Mouse (Mus musculus): ENCODE results near the gene Ptges. TPM values are rescaled to one million over a fixed set of nuclear protein-coding genes. Genes with fewer than 3 reads are reported as not detected.

Ptges gene
- total RNA-seq, 2 experiments from 2014 or later = 23.9 to 63.5 TPM

- no peak for DNase-seq (ENCODE audit: low spot score in 2 of 2)
Observed at GRCm38 (mm10) chr2:30902256-30902655, 27.4 kb downstream of the Ptges start.

GRCm38 (mm10) chr2:30901646-30902160 lies 28.0 kb downstream of the Ptges start:
- DNase-seq (ENCODE audit: low spot score in 2 of 2) = no peak

DNA sequence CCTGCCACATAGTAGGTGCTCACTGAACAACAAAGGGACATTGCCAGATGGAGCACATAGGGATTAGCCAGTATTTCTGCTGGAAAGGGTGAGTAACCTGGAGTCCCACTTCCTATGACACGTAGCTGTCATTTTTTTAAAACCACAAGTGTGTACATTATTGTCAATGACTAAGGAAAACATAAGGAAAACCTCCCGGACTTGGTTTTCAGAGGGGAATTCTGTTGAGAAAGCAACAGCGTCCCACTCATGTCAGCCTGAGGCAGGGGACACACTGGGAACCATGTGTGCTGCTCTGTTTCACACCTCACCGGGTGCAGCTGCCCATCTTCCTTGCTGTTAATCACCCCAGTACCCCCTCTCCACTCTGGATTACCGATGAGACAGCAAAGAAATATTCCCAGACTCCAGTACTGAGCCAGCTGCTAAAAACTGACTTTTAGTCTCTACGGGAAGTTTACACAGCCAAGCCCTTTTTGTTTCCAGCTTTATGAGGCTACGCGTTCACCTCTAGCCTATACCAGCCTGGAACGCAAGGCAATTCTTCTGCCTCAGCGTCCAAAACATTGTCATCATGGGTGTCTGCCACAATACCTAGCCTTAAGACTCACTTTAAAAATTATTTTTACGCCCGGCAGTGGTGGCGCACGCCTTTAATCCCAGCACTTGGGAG lies 30.1 kb downstream of the Ptges start:
- DNase-seq (ENCODE audit: low spot score in 2 of 2) = no peak

DNA sequence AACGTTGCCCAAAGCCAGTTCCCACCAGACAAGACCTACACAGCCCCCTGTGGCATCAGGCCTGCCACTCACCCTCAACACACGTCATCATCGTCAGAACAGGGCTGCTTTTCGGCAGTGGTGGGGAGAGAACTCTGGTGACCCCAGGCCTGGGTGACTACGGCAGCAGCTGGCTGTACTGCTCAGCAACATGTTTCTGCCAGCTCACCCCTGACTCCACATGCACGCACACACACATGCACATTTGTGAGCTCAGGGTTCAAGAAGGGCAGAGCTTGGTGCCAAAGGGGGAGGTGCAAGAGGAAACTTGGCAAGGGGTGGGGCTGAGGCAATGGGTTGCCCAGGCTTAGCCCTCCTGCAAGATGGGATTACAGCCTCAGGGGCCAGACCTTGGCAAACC lies 32.4 kb downstream of the Ptges start:
- DNase-seq (ENCODE audit: low spot score in 2 of 2) = no peak

- no peak for DNase-seq (ENCODE audit: low spot score in 2 of 2)
Observed at GRCm38 (mm10) chr2:30893946-30894345, 35.7 kb downstream of the Ptges start.

GRCm38 (mm10) chr2:30893399-30893798 lies 36.3 kb downstream of the Ptges start:
- DNase-seq (ENCODE audit: low spot score in 2 of 2) = no peak

DNA sequence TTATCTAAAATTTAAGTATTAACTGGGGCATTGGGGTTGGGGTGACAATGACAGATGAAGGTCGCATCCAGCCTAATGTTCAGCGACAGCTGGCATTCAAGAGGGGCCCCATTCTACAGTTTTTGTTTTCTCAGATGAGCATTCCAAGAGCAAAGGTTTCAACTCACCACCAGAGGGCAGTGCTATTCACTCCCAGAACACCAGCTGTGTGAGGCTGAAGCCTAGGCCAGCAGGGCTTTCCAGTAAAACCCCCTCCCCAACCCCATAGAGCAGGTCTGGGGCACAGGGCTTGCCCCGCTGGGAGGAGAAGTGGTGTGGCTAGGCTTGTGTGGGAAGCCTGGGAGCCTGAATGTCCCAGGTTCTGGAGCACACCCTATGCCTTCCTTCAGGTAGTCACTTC lies 38.7 kb downstream of the Ptges start:
- DNase-seq (ENCODE audit: low spot score in 2 of 2) = peak; percentile 43 to 44

- no peak for DNase-seq (ENCODE audit: low spot score in 2 of 2)
Observed at GRCm38 (mm10) chr2:30885453-30886163, 44.1 kb downstream of the Ptges start.

- DNase-seq (ENCODE audit: low spot score in 2 of 2) = no peak
Observed at GRCm38 (mm10) chr2:30884852-30885373, 44.8 kb downstream of the Ptges start.

DNA sequence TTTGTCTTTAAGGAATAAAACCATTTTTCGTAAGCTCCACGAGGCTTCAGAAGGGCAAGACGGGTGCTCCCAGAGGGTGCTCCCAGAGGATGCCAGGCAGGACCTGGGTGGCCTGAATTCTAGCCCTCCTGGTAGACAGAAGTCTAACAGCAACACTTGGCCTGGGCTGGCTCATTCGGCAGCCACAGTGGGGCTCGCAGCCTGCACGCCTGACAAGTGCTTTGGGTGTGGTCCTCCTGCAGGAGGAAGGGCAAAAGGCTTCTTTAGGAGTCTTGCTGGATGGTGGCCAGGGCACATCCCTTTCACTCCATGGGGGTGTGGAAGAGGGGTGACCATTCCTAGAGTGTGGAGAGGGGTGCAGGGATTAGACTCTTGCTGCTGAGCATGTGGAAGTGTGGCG lies 48.4 kb downstream of the Ptges start:
- no peak for DNase-seq (ENCODE audit: low spot score in 2 of 2)

GRCm38 (mm10) chr2:30879481-30879880 lies 50.2 kb downstream of the Ptges start:
- no peak for DNase-seq (ENCODE audit: low spot score in 2 of 2)

GRCm38 (mm10) chr2:30875621-30876432 lies 53.8 kb downstream of the Ptges start:
- no peak for DNase-seq (ENCODE audit: low spot score in 2 of 2)

- DNase-seq (ENCODE audit: low spot score in 2 of 2) = no peak
Observed at GRCm38 (mm10) chr2:30875096-30875495, 54.6 kb downstream of the Ptges start.

DNA sequence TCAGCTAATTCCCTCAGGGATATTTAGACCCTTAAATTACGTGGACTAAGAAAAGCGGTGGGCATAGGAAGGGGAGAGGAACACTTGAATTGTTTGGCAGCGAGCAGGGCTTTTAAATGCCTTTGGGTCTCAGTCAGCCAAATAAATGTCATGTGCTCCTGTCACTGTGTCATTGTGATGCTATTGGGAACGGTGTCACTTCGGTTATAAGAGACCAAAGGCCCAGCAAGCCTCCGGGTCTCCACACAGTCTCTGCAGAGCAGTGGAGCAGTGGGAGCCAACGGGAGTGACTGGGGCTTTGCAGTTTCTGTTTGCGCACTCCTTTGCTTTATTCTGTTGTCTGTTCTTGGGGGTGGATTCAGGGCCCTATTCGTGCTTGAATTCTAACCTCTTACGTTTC lies 55.2 kb downstream of the Ptges start:
- no peak for DNase-seq (ENCODE audit: low spot score in 2 of 2)

DNA sequence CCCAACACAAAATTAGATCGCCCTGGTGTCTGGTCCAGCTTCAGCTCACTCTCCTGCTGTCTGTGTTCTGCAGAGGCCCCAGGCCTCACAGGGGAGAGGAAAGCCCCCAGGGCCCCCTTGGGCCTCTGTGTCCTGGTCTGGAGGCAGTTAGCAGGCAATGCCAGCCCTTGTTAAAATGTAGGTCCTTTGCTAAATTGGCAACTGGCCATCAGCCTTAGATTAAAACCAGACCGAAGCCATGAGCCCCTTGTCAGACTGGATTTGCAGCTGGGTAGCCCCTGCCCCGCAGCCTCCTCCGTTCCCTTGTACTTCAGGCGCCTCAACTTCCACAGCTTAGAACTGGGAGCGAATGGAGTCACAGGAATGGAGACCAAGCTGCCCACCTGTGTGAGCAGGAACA lies 57.0 kb downstream of the Ptges start:
- no peak for DNase-seq (ENCODE audit: low spot score in 2 of 2)

GRCm38 (mm10) chr2:30870863-30871262 lies 58.8 kb downstream of the Ptges start:
- no peak for DNase-seq (ENCODE audit: low spot score in 2 of 2)

DNA sequence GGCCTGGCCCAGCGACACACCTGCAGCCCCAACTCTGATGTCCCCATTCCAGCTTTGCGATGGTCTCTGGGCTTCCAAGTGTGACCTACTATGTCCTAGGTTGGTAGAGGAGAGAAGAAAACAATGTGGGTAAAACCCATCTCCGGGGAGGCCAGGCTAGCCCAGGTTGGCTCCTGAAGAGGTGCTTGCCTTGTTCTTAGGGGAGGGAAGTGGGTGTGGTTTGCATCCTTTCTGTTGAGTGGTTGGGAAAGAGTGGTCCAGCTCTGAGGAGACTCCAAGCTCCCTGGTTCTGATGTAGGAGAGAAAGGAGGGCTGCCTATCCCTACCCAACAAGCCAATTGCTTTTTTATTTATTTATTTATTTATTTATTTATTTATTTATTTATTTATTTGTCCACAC lies 64.2 kb downstream of the Ptges start:
- no peak for DNase-seq (ENCODE audit: low spot score in 2 of 2)

- DNase-seq (ENCODE audit: low spot score in 2 of 2) = no peak
Observed at GRCm38 (mm10) chr2:30864968-30865381, 64.7 kb downstream of the Ptges start.

DNA sequence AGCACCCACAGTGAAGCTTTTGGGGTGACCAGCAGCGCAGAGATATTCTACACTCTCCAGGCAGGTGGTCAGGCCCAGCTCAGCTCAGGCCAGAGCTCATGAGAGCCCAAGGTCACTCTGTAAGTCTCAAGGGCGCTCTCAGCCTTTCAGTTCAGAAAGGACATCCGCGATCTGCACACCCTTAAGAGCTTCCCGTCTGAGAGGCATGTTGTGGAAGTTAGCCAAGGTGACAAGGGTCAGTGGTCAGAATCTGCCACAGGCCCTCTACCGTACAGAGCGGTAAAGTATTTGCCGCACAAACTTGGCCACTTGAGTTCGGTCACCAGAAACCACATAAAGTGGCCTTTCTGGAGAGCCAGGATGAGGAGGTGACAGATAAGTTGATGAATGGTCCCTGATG lies 66.1 kb downstream of the Ptges start:
- no peak for DNase-seq (ENCODE audit: low spot score in 2 of 2)

DNA sequence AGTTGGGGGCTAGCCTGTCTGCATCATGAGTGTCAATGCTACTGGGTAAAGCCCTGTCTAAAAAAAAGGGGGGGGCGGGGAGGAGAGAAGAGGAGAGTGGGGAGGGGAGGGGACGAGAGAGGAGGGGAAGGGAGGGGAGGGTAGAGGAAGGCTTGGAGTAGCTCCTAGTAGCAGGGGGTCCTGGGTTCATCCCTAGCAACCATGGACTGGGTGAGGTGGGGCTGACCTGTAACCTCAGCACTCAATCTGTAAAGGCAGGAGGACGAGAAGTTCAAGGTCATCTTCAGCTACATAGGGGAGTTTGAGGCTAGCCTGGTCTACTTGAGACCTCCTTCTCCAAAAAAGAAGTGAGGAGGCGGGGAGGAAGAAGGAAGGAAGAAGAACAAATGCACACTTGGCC lies 67.6 kb downstream of the Ptges start:
- DNase-seq (ENCODE audit: low spot score in 2 of 2) = no peak

GRCm38 (mm10) chr2:30859782-30860181 lies 69.9 kb downstream of the Ptges start:
- no peak for DNase-seq (ENCODE audit: low spot score in 2 of 2)

DNA sequence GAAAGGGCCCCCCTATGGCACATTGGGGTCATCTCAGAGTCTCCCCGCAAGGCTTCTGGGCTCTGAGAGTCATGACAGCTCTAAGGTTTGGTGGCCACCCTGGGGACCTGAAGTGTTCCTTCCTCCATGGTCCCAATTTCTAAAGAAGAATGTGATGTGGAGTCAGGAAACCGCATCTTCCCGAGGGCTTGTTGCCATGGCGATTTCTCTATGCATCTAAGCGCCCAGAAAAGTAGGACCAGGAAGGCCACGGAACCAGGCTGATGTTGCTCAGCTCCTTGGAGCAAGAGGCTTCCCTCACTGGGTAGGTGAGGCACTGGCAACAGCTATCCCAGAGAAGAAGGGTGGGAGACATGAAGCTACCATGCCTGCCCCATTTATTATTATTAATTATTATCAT lies 72.6 kb downstream of the Ptges start:
- DNase-seq (ENCODE audit: low spot score in 2 of 2) = no peak
